ENCODE assay signal across 8 mouse cellular contexts in the genomic region with DNA sequence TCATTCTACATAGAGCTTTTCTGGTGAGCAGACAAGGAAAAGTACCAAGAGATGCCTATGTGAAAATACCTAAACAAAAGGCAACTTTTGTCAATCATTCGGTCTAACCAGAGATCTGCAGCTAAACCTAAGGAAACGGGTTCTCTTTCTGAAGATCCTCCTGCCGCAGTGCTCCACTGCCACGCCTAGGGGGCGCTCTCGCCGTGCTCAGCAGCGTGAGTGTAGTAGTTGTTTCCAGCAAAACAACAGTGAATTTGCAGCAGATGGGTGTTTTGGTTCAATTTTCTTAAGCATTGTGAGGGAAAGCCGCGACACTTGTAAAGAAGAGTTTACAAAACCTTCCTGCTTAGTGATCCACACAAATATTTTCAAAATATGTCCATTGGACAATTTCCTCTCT.
A peak's percentile ranks its signal among the peaks of the same experiment; 100 is the strongest.
DNase-seq lines count a peak whose midpoint lies in the region; ATAC-seq and TF ChIP-seq lines count a peak whose summit lies in the region.

No protein-coding gene starts in this region.

- H3K27ac ChIP-seq in heart, embryonic 11.5 days (ENCODE audit: low read depth, low read length): no peak overlapping the region
- H3K27ac ChIP-seq in embryonic facial prominence, embryonic 14.5 days (replicated peaks; ENCODE audit: low read depth, low read length): no peak overlapping the region
- no peak overlapping the region for H3K27ac ChIP-seq in liver, embryonic 14.5 days

- H3K4me2 ChIP-seq in heart, embryonic 11.5 days: no peak overlapping the region
- H3K4me2 ChIP-seq in embryonic facial prominence, embryonic 14.5 days (ENCODE audit: low read depth, low read length): no peak overlapping the region
- H3K4me2 ChIP-seq in liver, embryonic 14.5 days (ENCODE audit: low read depth): no peak overlapping the region

- H3K9ac ChIP-seq in heart, embryonic 11.5 days (ENCODE audit: low read depth, low read length): no peak overlapping the region
- H3K9ac ChIP-seq in embryonic facial prominence, embryonic 14.5 days (ENCODE audit: low read depth, low read length): no peak overlapping the region
- no peak overlapping the region for H3K9ac ChIP-seq in liver, embryonic 14.5 days (replicated peaks)

- H3K36me3 ChIP-seq in heart, embryonic 11.5 days (ENCODE audit: control insufficient read depth, insufficient read depth, low read length): no peaks in the 10 kb centered on the region
- no peaks in the 10 kb centered on the region for H3K36me3 ChIP-seq in embryonic facial prominence, embryonic 14.5 days (ENCODE audit: control insufficient read depth, insufficient read depth, low read length)
- H3K36me3 ChIP-seq in liver, embryonic 14.5 days (replicated peaks; ENCODE audit: control insufficient read depth, insufficient read depth, low read depth): no peaks in the 10 kb centered on the region

- no peaks in the 10 kb centered on the region for H3K4me1 ChIP-seq in heart, embryonic 11.5 days (ENCODE audit: control insufficient read depth, insufficient read depth, low read length)
- no peaks in the 10 kb centered on the region for H3K4me1 ChIP-seq in embryonic facial prominence, embryonic 14.5 days (ENCODE audit: control insufficient read depth, insufficient read depth, low read length)
- H3K4me1 ChIP-seq in liver, embryonic 14.5 days (replicated peaks; ENCODE audit: control insufficient read depth in 2 of 2, insufficient read depth in 2 of 2, low read length in 1 of 2): no peaks in the 10 kb centered on the region

- intact Hi-C loops in heart, postnatal 14 days (cut with DNase I): loop anchor here (5.0 kb wide), 1 partner anchor 342 kb away; no protein-coding TSS in a partner anchor

- H3K4me3 ChIP-seq in heart, embryonic 11.5 days (ENCODE audit: low read depth, low read length): no peak overlapping the region
- no peak overlapping the region for H3K4me3 ChIP-seq in embryonic facial prominence, embryonic 14.5 days (ENCODE audit: low read depth, low read length)
- no peak overlapping the region for H3K4me3 ChIP-seq in liver, embryonic 14.5 days (ENCODE audit: insufficient read depth in 1 of 2, low read depth in 2 of 2, low read length in 2 of 2)

- no peaks in the 10 kb centered on the region for H3K27me3 ChIP-seq in heart, embryonic 11.5 days (ENCODE audit: control insufficient read depth, insufficient read depth, low read length)
- no peaks in the 10 kb centered on the region for H3K27me3 ChIP-seq in embryonic facial prominence, embryonic 14.5 days (replicated peaks; ENCODE audit: control insufficient read depth, insufficient read depth, low read length)
- H3K27me3 ChIP-seq in liver, embryonic 14.5 days (ENCODE audit: control insufficient read depth, insufficient read depth, low read length): no peaks in the 10 kb centered on the region

- H3K9me3 ChIP-seq in heart, embryonic 11.5 days (replicated peaks; ENCODE audit: control insufficient read depth, low read length): no peaks in the 10 kb centered on the region
- H3K9me3 ChIP-seq in embryonic facial prominence, embryonic 14.5 days (ENCODE audit: control insufficient read depth, low read length): no peaks in the 10 kb centered on the region
- H3K9me3 ChIP-seq in liver, embryonic 14.5 days (ENCODE audit: control insufficient read depth, low read length): no peaks in the 10 kb centered on the region

- TF ChIP-seq CTCF in liver, embryonic 14.5 days (IDR thresholded peaks at IDR 0.05; ENCODE audit: low read depth): peak; percentile 81

- no peak for TF ChIP-seq EP300 in liver, embryonic 14.5 days (IDR thresholded peaks at IDR 0.05; ENCODE audit: low read depth)

- peak; percentile 36 to 48 for DNase-seq in heart, postnatal 14 days
- peak; percentile 71 to 78 for DNase-seq in adrenal gland, postnatal 36 days
- DNase-seq in embryonic facial prominence, embryonic 14.5 days (ENCODE audit: low spot score): peak; percentile 55
- DNase-seq in kidney, postnatal 10 days: peak; percentile 57
- no peak for DNase-seq in liver, embryonic 14.5 days (ENCODE audit: low read depth in 3 of 3, low spot score in 3 of 3)
- DNase-seq in ovary, postnatal 36 days (ENCODE audit: low spot score): peak; percentile 53
- DNase-seq in spleen, postnatal 36 days (ENCODE audit: low spot score in 2 of 2): no peak

- no peak for ATAC-seq in heart, embryonic 11.5 days (replicated peaks; ENCODE audit: insufficient number of reproducible peaks, low FRiP score, low TSS enrichment)
- no peak for ATAC-seq in embryonic facial prominence, embryonic 14.5 days (ENCODE audit: low read depth)
- no peak for ATAC-seq in liver, embryonic 14.5 days (ENCODE audit: insufficient read depth)

- 12% methylated on average over 10 of the region's 10 CpGs for WGBS in heart, embryonic 11.5 days (ENCODE audit: insufficient replicate concordance)
- 11% methylated on average over 10 of the region's 10 CpGs for WGBS in embryonic facial prominence, embryonic 14.5 days
- 15% methylated on average over 10 of the region's 10 CpGs for WGBS in liver, embryonic 14.5 days (ENCODE audit: insufficient replicate concordance)

Comparison
In these comparisons a context has a peak if more than half of its experiments do, and no peak if none do; other contexts are left out.
1. DNase-seq: peak in heart, postnatal 14 days (2 of 2), adrenal gland, postnatal 36 days (2 of 2), embryonic facial prominence, embryonic 14.5 days (single experiment), kidney, postnatal 10 days (single experiment) and ovary, postnatal 36 days (single experiment); none in liver, embryonic 14.5 days (0 of 3) and spleen, postnatal 36 days (0 of 2).